ENCODE assay signal across 9 mouse cellular contexts in genomic region chr13:89539887-89540264, GRCm38 (mm10). TPM values are rescaled to one million over a fixed set of nuclear protein-coding genes. Genes with fewer than 3 reads are reported as not detected.
DNase-seq lines count a peak whose midpoint lies in the region; ATAC-seq lines count a peak whose summit lies in the region.
"Had no signal": no experiment of that assay in that cellular context is flagged by ENCODE, and none has a peak within 500 bp of the region (broad histone marks: within the 10 kb centered on the region; RNA-seq: fewer than 3 reads in every experiment).

No protein-coding gene starts in this region.

- peak overlapping the region; percentile 90 for H3K27ac ChIP-seq in heart, embryonic 10.5 days
- no peak overlapping the region for H3K27ac ChIP-seq in hindbrain, embryonic 13.5 days
- peak overlapping the region; percentile 81 for H3K27ac ChIP-seq in midbrain, embryonic 10.5 days (replicated peaks)

- no peaks in the 10 kb centered on the region for H3K9me3 ChIP-seq in heart, embryonic 10.5 days
- H3K9me3 ChIP-seq in hindbrain, embryonic 13.5 days, result no peaks in the 10 kb centered on the region
- H3K9me3 ChIP-seq in midbrain, embryonic 10.5 days (replicated peaks), result no peaks in the 10 kb centered on the region

- peak overlapping the region; percentile 72 for H3K4me3 ChIP-seq in heart, embryonic 10.5 days
- H3K4me3 ChIP-seq in hindbrain, embryonic 13.5 days, result peak overlapping the region; percentile 55
- H3K4me3 ChIP-seq in midbrain, embryonic 10.5 days, result peak overlapping the region; percentile 64

- H3K4me2 ChIP-seq in hindbrain, embryonic 13.5 days, result peak overlapping the region; percentile 86

- 0 out of 2 replicates have a peak overlapping the region, but pooled peaks have one; percentile 79 for H3K9ac ChIP-seq in hindbrain, embryonic 13.5 days

- no peak for ATAC-seq in hindbrain, embryonic 13.5 days (ENCODE audit: low FRiP score)

- no peaks in the 10 kb centered on the region for H3K27me3 ChIP-seq in heart, embryonic 10.5 days (ENCODE audit: insufficient read depth, poor library complexity, severe bottlenecking)
- peaks cover 5% of the 10 kb centered on the region; the same call in 1 of the 2 replicates for H3K27me3 ChIP-seq in hindbrain, embryonic 13.5 days
- no peaks in the 10 kb centered on the region for H3K27me3 ChIP-seq in midbrain, embryonic 10.5 days (ENCODE audit: low read depth, poor library complexity, severe bottlenecking)

- DNase-seq in heart, embryonic 10.5 days (ENCODE audit: low spot score), result no peak
- DNase-seq in heart, adult 18-20 months, result no peak
- peak; percentile 66 for DNase-seq in embryo, embryonic 10 days (ENCODE audit: low spot score)
- DNase-seq in midbrain, embryonic 10.5 days (ENCODE audit: low spot score), result peak; percentile 29
- no peak for DNase-seq in Muller cell, postnatal 12 days (ENCODE audit: inconsistent ontology term)
- DNase-seq in spleen, adult 12 weeks (ENCODE audit: low spot score), result no peak
- no peak for DNase-seq in thymus, postnatal 25 days
- DNase-seq: kidney, adult 18-20 months had no signal

- 14% methylated on average over 11 of the region's 11 CpGs for WGBS in heart, embryonic 10.5 days
- WGBS in hindbrain, embryonic 13.5 days, result 22% methylated on average over 5 of the region's 11 CpGs
- whole genome bisulfite sequencing in midbrain, embryonic 10.5 days, result 42% methylated on average over 11 of the region's 11 CpGs

- peaks cover 13% of the 10 kb centered on the region for H3K4me1 ChIP-seq in heart, embryonic 10.5 days
- peaks cover 13% of the 10 kb centered on the region; the same call in 1 of the 2 replicates for H3K4me1 ChIP-seq in hindbrain, embryonic 13.5 days (replicated peaks)
- H3K4me1 ChIP-seq in midbrain, embryonic 10.5 days, result peaks cover 26% of the 10 kb centered on the region

- H3K36me3 ChIP-seq in heart, embryonic 10.5 days, result no peaks in the 10 kb centered on the region
- no peaks in the 10 kb centered on the region for H3K36me3 ChIP-seq in hindbrain, embryonic 13.5 days
- no peaks in the 10 kb centered on the region for H3K36me3 ChIP-seq in midbrain, embryonic 10.5 days

RNA-seq across cellular contexts. Expression of gene Hapln1, which starts 0.3 kb away (rescaled TPM):
- 62.0 and 87.6 TPM in 2 replicates for polyA plus RNA-seq in heart, embryonic 10.5 days (2016; fragmentation: Nextera tagmentation; extraction: Ambion mirVana)
- total RNA-seq in heart, adult 18-20 months (2021), result under 1 TPM; 0.30 to 0.39 TPM
- 1.6 and 1.8 TPM in 2 replicates for polyA plus RNA-seq in hindbrain, embryonic 13.5 days (2015; fragmentation: Nextera tagmentation; extraction: Ambion mirVana)
- polyA plus RNA-seq in midbrain, embryonic 10.5 days (2016; fragmentation: Nextera tagmentation; extraction: Ambion mirVana), result 17.5 and 22.0 TPM in 2 replicates

Comparison
In these comparisons a context has a peak if more than half of its experiments do, and no peak if none do; other contexts are left out.
1. DNase-seq: peak in embryo, embryonic 10 days (single experiment) and midbrain, embryonic 10.5 days (single experiment); none in heart, embryonic 10.5 days (single experiment), heart, adult 18-20 months (0 of 2), Muller cell, postnatal 12 days (single experiment), spleen, adult 12 weeks (single experiment) and thymus, postnatal 25 days (single experiment).
2. Peak in every context shown above with its lines, with median percentiles within 50 percentile points of each other: H3K4me3 ChIP-seq.